Mouse (Mus musculus): ENCODE data around the gene Rp2.
"Not testable (repeated sequence)": the region's sequence is repeated elsewhere in the genome, so short reads cannot be mapped to it uniquely, and the experiment has no call there.

- TF ChIP-seq CTCF (IDR thresholded peaks at IDR 0.05; ENCODE audit: low read depth, low read length); POLR2A (IDR thresholded peaks at IDR 0.05; ENCODE audit: extremely low read depth, insufficient read depth, low read length): not testable (repeated sequence)
Observed at GRCm38 (mm10) chrX:20350241-20350640, 14.0 kb upstream of the Rp2 start.
